Comparison of ENCODE assay signal across 11 mouse cellular contexts in genomic region chr4:59273342-59273741, GRCm38 (mm10).
A peak's percentile ranks its signal among the peaks of the same experiment; 100 is the strongest.
DNase-seq lines count a peak whose midpoint lies in the region; ATAC-seq and TF ChIP-seq lines count a peak whose summit lies in the region.
"Had no signal": no experiment of that assay in that cellular context is flagged by ENCODE, and none has a peak within 500 bp of the region (broad histone marks: within the 10 kb centered on the region; RNA-seq: fewer than 3 reads in every experiment).

No protein-coding gene starts in this region.

- 77% methylated on average over 1 of the region's 1 CpGs for WGBS in midbrain, embryonic 11.5 days
- 42% methylated on average over 1 of the region's 1 CpGs for WGBS in midbrain, embryonic 13.5 days
- 16% methylated on average over 1 of the region's 1 CpGs for WGBS in forebrain, embryonic 15.5 days
- 48% methylated on average over 1 of the region's 1 CpGs for WGBS in heart, embryonic 11.5 days (ENCODE audit: insufficient replicate concordance)

- no peaks in the 10 kb centered on the region for H3K4me1 ChIP-seq in midbrain, embryonic 11.5 days (ENCODE audit: control insufficient read depth, insufficient read depth, low read length)
- no peaks in the 10 kb centered on the region for H3K4me1 ChIP-seq in midbrain, embryonic 13.5 days (replicated peaks)
- no peaks in the 10 kb centered on the region for H3K4me1 ChIP-seq in forebrain, embryonic 15.5 days
- H3K4me1 ChIP-seq in heart, embryonic 11.5 days (ENCODE audit: control insufficient read depth, insufficient read depth, low read length): no peaks in the 10 kb centered on the region

- no peak overlapping the region for H3K27ac ChIP-seq in midbrain, embryonic 11.5 days (ENCODE audit: low read depth, low read length)
- no peak overlapping the region for H3K27ac ChIP-seq in midbrain, embryonic 13.5 days
- no peak overlapping the region for H3K27ac ChIP-seq in forebrain, embryonic 15.5 days (replicated peaks)
- no peak overlapping the region for H3K27ac ChIP-seq in heart, embryonic 11.5 days (ENCODE audit: low read depth, low read length)

- peak; percentile 78 for DNase-seq in midbrain, embryonic 11.5 days (ENCODE audit: low spot score, missing footprints)
- DNase-seq in Patski (ENCODE audit: low read depth, low spot score): peak; percentile 82
- no peak for DNase-seq in adrenal gland, postnatal 10 days
- DNase-seq in gastrocnemius, postnatal 25 days: no peak
- DNase-seq: cerebellum, adult 2 months; liver, postnatal 0 days; thymus, postnatal 25 days had no signal

- no peak overlapping the region for H3K9ac ChIP-seq in midbrain, embryonic 11.5 days (ENCODE audit: low read length)
- no peak overlapping the region for H3K9ac ChIP-seq in midbrain, embryonic 13.5 days (replicated peaks)
- no peak overlapping the region for H3K9ac ChIP-seq in forebrain, embryonic 15.5 days (replicated peaks)
- no peak overlapping the region for H3K9ac ChIP-seq in heart, embryonic 11.5 days (ENCODE audit: low read depth, low read length)
- H3K9ac ChIP-seq: liver, postnatal 0 days had no signal

- H3K27me3 ChIP-seq in midbrain, embryonic 11.5 days (ENCODE audit: control insufficient read depth, insufficient read depth, low read length): no peaks in the 10 kb centered on the region
- H3K27me3 ChIP-seq in midbrain, embryonic 13.5 days: no peaks in the 10 kb centered on the region
- no peaks in the 10 kb centered on the region for H3K27me3 ChIP-seq in Patski
- no peaks in the 10 kb centered on the region for H3K27me3 ChIP-seq in forebrain, embryonic 15.5 days
- H3K27me3 ChIP-seq in heart, embryonic 11.5 days (ENCODE audit: control insufficient read depth, insufficient read depth, low read length): no peaks in the 10 kb centered on the region

- POLR2A ChIA-PET in Patski (lab: Charles Lee): interaction anchor here (1.0 kb wide), 1 partner anchor 17 kb away, joined by 3 read pairs; no protein-coding TSS in a partner anchor

- CTCF ChIA-PET in Patski (lab: Charles Lee): interaction anchor here (1.3 kb wide), 1 partner anchor 15 kb away, joined by 3 read pairs; no protein-coding TSS in a partner anchor

- no peaks in the 10 kb centered on the region for H3K36me3 ChIP-seq in midbrain, embryonic 11.5 days (ENCODE audit: control insufficient read depth, insufficient read depth, low read length)
- H3K36me3 ChIP-seq in midbrain, embryonic 13.5 days: no peaks in the 10 kb centered on the region
- H3K36me3 ChIP-seq in forebrain, embryonic 15.5 days: no peaks in the 10 kb centered on the region
- no peaks in the 10 kb centered on the region for H3K36me3 ChIP-seq in heart, embryonic 11.5 days (ENCODE audit: control insufficient read depth, insufficient read depth, low read length)

- no peak overlapping the region for H3K4me3 ChIP-seq in midbrain, embryonic 11.5 days (ENCODE audit: low read depth, low read length)
- H3K4me3 ChIP-seq in midbrain, embryonic 13.5 days (replicated peaks): no peak overlapping the region
- H3K4me3 ChIP-seq in forebrain, embryonic 15.5 days: no peak overlapping the region
- H3K4me3 ChIP-seq in heart, embryonic 11.5 days (ENCODE audit: low read depth, low read length): no peak overlapping the region

- no peak overlapping the region for H3K4me2 ChIP-seq in midbrain, embryonic 11.5 days
- no peak overlapping the region for H3K4me2 ChIP-seq in midbrain, embryonic 13.5 days (replicated peaks)
- H3K4me2 ChIP-seq in forebrain, embryonic 15.5 days (replicated peaks): no peak overlapping the region
- H3K4me2 ChIP-seq in heart, embryonic 11.5 days: no peak overlapping the region

- TF ChIP-seq CTCF in Patski (IDR thresholded peaks at IDR 0.05): peak; percentile 45

- no peak for ATAC-seq in midbrain, embryonic 11.5 days (ENCODE audit: low FRiP score)
- no peak for ATAC-seq in midbrain, embryonic 13.5 days
- ATAC-seq in Patski: peak; percentile 60
- ATAC-seq in forebrain, embryonic 15.5 days (replicated peaks): peak; percentile 77
- peak; percentile 13; the same call in 1 of the 2 replicates for ATAC-seq in megakaryocyte, adult 5-6 weeks (ENCODE audit: poor library complexity, severe bottlenecking)
- ATAC-seq in heart, embryonic 11.5 days (replicated peaks; ENCODE audit: insufficient number of reproducible peaks, low FRiP score, low TSS enrichment): no peak
- ATAC-seq: liver, postnatal 0 days had no signal

- in situ Hi-C loops in Patski (cut with MboI; ENCODE audit: low pct_unique_long_range_greater_than_20kb): no loop called here

- no peaks in the 10 kb centered on the region for H3K9me3 ChIP-seq in midbrain, embryonic 11.5 days (ENCODE audit: control insufficient read depth, low read length)
- H3K9me3 ChIP-seq in midbrain, embryonic 13.5 days: peaks cover 10% of the 10 kb centered on the region; the same call in 1 of the 2 replicates
- H3K9me3 ChIP-seq in forebrain, embryonic 15.5 days: no peaks in the 10 kb centered on the region
- H3K9me3 ChIP-seq in heart, embryonic 11.5 days (replicated peaks; ENCODE audit: control insufficient read depth, low read length): peaks cover 11% of the 10 kb centered on the region

Comparison
In these comparisons a context has a peak if more than half of its experiments do, and no peak if none do; other contexts are left out.
1. ATAC-seq: peak in Patski (single experiment), forebrain, embryonic 15.5 days (single experiment) and megakaryocyte, adult 5-6 weeks (single experiment); none in midbrain, embryonic 11.5 days (single experiment), midbrain, embryonic 13.5 days (single experiment) and heart, embryonic 11.5 days (single experiment).
2. DNase-seq: peak in midbrain, embryonic 11.5 days (single experiment) and Patski (single experiment); none in adrenal gland, postnatal 10 days (single experiment) and gastrocnemius, postnatal 25 days (single experiment).